Mouse (Mus musculus) retina, adult 2 months (tissue): Measurements from ENCODE around the gene Plvap.
"Not testable (repeated sequence)": the region's sequence is repeated elsewhere in the genome, so short reads cannot be mapped to it uniquely, and the experiment has no call there.

Experiments used
- DNase-seq: peaks from one replicate; pipeline ENCODE4 v3.0.0-alpha.2; 2012; ENCODE audit warnings: low read depth, low spot score

Plvap gene

GRCm38 (mm10) chr8:71511644-71512043 lies at the start of gene Plvap:
Gene Plvap, minus strand, starts transcription at chr8:71511752.
- no peak for DNase-seq

- DNase-seq, result no peak
Observed at GRCm38 (mm10) chr8:71560765-71561164, 49.2 kb upstream of the Plvap start.

- no peak for DNase-seq
Observed at GRCm38 (mm10) chr8:71560071-71560470, 48.5 kb upstream of the Plvap start.

DNA sequence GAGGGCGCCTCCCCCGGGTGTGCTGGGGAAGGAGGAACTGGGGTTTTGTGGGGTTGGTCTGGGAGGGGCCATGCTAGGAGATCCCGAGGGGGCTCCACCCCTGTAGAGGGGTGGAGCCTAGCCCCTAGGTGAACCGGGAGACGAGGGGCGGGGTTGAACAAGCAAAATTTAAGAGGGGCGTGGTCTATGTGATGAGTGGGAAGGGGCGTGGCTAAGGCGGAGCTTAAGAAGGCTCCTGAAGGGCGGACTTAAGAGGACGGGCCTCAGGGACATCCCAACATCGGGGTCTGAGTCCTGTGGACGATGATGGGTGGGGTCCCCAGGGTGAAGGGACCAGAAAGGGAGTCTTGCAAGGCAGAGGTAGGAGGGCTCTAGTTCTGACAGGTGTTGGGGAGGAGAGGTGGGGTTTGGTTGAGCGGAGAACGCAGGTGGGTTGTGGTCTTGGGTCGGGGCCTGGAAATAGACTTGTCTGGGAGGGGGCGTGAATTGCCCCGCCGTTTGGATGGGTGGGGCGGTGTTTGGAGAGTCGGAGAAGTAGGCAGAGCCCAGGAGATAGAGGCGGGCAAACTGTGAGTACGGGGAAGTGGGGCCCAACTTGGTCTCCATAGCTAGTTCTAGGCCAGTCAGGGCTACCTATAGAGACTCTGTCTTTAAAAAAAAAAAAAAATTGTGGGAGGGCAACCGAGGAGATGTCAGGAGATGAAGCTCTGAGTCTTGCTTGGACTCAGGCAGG lies 47.6 kb upstream of the Plvap start:
- DNase-seq, result no peak

DNA sequence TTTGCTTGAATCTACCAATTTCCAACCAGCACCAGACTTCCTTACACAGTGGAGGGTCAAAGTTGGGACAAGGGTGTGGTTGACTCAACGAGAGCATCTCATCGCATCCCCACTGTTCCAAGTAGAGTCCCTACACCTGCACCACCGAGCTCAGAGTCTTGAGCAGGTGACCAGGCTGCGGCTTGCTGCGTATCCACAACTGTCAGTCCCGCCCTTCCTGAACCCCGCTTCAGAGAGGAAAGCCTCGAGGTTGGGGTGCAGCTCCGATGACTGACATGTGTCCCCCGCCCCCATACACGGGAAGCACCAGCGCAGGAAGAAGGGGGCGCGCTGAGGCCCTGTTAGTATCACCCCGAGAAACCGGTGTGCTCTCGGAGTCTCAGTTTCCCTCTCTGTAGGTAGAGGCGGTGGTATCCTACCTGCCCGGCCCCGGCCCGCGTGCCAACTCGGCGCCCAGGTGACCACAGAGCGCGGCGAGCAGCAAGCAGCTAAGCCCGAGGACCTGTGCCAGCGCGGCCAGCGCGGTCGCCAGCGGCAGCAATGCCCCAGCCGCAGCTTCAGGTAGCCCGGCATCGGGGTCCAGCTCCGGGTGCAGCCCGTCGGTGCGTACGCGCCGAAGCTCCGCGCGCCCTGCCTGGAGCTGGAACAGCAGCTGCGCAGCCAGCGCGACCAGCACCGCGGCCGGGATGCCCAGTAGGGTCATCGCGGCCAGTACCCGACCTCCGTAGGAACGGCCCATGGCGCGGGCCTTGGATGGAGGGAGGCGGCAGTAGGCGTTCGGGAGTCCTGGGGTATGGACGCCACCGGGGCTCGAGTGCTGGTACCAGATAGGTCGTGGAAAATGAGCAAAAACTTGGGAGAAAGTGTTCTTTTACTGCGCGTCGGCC lies 46.8 kb upstream of the Plvap start, which contains the start of gene Tmem221:
TSS of gene Tmem221 (minus strand) at position 801 of the 887 bp plus-strand sequence.
- no peak for DNase-seq

DNA sequence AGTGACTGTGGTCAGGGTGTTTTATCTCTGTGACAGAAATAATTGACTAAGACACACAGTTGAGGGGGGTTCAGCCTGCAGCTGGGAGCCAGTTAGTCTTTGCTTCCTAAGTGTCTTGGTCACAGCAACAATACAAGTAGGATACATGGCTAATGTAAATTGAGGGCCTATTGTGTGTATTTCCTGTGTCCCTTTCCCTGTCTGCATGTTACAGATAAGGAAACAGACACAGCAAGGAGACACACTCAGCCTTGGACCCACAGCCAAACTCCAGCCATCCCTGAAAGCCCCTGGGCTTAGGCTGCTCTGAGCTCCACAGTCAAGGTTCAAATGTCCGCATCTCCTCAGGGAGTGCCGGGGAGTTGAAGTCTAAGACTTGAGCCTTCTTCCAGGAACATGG lies 43.1 kb upstream of the Plvap start:
- DNase-seq, result no peak

DNA sequence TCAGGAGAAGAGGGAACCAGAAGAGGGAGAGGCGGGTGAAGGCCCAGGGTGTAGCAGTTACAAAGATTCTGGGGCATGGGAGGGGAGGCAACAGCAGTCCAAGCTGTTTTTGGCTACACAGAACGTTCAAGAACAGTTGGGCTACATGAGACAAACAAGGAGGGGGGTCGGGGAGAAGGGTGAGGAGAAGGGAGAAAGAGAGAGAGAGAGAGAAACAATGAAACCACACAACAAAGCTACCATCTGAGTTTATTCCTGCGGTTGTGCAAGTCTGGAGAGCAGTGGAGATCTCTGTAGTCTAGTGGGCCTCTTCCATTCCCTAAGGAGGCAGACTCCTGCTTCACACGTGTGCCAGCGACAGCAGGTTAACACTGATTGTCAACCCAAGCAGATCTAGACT lies 42.4 kb upstream of the Plvap start:
- no peak for DNase-seq

DNA sequence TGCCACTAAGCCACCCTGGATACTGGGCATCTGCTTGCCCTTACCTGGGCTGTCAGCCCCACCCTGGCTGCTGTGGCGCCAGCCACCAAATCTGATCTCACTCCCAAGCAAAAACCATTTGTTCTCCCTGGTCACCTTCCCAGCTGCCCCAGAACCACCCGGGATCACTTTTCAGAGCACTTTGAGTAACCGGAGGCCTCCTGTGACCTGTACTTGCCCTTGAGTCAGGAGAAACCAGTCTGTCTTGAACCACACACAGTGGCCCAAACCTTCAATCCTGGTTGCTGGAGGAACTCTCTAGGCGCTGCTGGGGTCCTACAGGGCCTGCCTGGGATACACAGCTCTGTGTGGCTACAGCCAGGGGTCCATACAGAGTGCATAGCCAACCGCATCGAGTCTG lies 41.2 kb upstream of the Plvap start:
- no peak for DNase-seq

DNA sequence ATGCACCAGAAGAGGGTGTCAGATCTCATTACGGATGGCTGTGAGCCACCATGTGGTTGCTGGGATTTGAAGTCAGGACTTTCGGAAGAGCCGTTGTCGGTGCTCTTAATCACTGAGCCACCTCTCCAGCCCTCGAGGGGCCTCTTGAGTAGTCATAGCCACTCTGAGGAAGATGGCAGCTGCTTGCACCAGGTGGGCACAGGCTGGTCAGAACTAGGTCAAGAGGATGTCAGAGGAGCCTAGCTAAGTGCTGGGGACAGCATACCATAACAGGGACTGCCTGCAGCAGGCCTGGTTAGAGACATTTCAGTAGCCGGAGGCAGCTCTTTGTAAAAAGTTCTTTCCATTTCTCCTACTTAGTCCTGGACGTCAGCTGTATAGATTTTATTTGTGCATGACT lies 39.2 kb upstream of the Plvap start:
- no peak for DNase-seq

DNA sequence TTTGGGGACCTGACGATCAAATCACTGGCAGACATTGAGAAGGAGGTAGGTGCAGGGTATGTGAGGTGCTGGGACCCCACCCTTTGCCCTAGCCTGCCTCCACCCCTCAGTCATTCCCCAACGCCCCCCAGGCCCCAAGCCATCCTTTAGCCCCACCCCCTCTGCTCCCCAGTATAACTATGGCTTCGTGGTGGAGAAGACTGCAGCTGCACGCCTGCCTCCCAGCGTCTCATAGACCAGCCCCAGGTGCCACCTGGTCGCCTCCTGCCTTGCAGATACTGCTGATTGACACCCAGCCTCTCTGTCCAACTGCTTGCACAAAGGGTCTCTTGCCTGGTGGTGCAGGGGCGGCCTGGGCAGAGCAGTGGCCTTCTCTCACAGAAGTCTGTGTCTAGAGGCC lies 36.0 kb upstream of the Plvap start:
- DNase-seq, result no peak

GRCm38 (mm10) chr8:71545053-71545452 lies 33.5 kb upstream of the Plvap start:
- DNase-seq, result no peak

- no peak for DNase-seq
Observed at GRCm38 (mm10) chr8:71543755-71544154, 32.2 kb upstream of the Plvap start.

- DNase-seq, result peak; percentile 98
Observed at GRCm38 (mm10) chr8:71542632-71543343, 31.2 kb upstream of the Plvap start, which contains the start of gene Mvb12a. Gene Mvb12a, plus strand, starts transcription at chr8:71542922.

DNA sequence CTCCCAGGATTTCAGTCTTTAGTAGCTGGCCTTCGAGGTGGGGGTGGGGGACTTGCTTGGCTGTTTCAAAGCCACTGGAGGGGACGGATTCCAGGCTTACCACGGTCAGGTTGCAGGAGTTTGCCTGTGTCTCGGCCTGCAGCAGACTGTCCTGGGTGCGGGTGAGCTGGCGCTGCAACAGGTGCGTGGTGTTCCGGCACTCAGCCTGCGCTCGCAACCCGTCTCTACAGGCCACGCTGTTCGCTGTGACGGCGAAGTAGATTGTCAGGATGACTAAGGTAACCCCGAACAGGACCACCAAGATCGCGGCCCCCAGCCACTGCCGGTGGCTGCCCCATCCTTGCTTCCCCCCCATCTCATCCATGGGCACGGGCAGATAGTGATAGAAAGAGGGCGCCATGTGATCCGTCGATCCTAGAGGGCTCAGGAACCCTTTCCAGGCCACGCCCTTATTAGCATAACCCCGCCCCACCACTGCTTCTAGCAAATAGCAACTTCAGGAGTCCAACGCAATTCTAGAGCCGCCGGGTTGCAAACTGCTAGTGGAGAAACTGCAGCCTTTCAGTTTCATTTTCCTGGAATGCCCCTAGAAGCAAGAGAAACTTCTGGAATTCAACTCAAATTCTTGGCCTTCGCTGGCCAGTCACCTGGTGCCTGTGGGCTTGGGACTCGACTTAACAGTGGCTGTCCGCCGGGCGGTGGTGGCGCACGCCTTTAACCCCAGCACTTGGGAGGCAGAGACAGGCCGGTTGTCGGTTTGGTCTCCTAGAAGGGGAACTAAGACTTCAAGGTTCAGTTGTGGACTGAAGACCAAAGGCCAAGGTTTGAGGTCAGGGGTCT lies 25.7 kb upstream of the Plvap start, which contains the start of gene Bst2:
TSS of gene Bst2 (minus strand) at position 429 of the 840 bp plus-strand sequence.
- DNase-seq, result peak; percentile 28

- DNase-seq, result no peak
Observed at GRCm38 (mm10) chr8:71535663-71536062, 24.1 kb upstream of the Plvap start.

- DNase-seq, result no peak
Observed at GRCm38 (mm10) chr8:71534263-71534810, 22.8 kb upstream of the Plvap start.

GRCm38 (mm10) chr8:71530735-71531467 lies 19.3 kb upstream of the Plvap start:
- DNase-seq, result not testable (repeated sequence)

DNA sequence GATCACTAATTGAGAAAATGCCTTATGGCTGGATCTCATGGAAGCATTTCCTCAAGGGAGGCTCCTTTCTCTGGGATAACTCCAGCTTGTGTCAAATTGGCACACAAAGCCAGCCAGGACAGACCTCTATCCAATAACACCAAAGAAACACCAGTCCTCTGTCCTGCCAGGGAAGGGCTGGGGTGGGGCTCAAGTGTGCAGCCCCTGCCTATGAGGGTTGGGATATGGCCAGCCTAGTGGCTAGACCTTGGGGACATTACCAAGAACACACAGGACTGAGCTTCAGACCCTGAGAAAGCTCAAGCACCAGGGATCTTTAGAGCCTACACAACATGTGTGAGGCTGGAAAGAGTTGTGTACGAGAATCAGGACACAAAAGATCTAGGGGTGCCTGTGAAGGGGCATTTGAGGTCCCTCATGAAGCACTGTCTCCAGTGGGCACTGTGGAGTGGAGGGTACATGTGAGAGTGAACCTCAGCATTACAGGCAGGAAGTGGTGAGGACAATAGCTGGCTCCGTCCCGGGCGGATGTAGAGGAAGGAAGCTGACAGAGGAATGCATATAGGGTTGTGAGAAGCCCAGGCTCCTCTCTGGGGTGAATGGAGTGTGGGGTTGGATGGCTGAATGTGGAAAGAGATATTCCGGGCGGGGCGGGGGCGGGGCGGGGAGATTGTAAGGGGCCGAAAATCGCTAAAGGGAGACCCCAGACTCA lies 17.0 kb upstream of the Plvap start:
- DNase-seq, result no peak

GRCm38 (mm10) chr8:71527162-71527870 lies 15.8 kb upstream of the Plvap start:
- no peak for DNase-seq
